Mouse (Mus musculus): ENCODE results near the gene Usp31.

The Usp31 gene

GRCm38 (mm10) chr7:121707073-121707667 lies at the start of gene Usp31:
TSS of gene Usp31 (minus strand) at chr7:121707253.
- DNase-seq (ENCODE audit: low spot score), result peak; percentile 93

DNA sequence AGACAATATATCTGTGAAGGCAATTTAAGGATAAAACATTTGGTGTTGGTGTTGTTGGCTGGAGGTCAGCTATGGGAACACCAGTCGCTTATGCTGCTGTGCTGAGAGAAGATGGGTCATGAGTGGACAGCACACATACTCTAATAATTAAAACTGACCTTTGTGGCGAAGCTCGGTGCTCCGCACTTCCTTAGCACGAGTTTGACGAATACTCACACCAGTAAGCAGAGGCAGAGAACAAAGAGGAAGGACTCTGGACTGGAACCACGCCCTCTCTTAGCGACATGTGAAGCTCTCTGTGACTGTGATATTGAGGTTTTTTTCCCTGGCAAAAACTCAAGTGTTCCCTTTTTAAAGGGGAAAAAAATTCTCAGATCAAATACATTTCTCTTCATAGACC lies 47.7 kb upstream of the Usp31 start:
- DNase-seq (ENCODE audit: low spot score), result no peak

DNA sequence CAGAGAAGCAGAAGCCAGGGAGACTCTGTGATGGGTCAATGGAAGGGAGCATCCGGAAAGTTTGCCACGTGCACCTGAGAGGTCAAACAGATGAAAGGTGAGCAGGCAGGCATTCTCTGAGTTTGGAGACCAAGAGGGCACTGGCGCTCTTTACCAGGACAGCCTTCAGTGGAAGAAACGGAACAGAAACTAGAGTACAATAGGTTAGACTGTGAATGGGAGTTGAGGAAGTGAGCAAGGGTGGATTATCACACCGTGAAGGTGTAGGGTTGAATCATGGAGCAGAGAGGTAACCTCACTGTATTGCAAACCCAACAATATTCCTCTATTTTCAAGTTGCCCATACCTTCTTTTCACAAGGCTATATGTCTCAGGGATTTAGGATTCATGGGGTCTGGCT lies 43.2 kb upstream of the Usp31 start:
- no peak for DNase-seq (ENCODE audit: low spot score)

DNA sequence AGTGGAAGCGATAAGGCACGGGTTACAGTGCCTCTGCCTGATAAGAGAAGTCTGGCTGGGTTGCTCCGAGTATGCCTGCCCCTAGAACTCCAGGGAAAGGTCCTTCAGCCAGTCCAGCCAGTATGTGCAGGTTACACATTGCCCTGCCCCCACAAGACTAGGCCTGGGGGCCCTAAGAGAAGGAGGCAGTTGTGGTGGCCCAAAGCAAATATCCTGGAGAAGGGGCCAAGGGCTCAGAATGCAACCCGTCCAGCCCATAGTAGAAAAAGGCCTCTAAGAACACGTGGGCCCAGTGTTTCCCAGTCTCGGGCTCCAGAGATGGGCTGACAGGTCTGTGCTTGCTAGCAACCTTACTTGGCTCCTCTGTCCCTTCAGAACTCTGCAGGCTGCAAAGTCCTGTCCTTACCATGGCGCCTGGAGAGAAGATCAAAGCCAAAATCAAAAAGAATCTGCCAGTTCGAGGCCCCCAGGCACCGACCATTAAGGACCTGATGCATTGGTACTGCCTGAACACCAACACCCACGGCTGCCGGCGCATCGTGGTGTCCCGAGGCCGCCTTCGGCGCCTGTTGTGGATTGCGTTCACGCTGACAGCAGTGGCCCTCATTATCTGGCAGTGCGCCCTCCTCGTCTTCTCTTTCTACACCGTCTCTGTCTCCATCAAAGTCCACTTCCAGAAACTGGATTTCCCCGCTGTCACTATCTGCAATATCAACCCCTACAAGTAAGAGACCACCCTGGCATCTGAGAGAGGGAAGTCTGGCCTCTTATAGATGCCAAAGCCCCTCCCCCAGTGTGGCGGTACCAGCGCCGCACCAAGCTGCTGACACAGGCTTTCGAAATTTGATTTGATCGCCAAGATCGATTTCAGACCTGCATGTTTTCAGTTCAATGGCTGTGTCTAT lies 30.7 kb upstream of the Usp31 start:
- DNase-seq (ENCODE audit: low spot score), result no peak

- DNase-seq (ENCODE audit: low spot score), result peak; percentile 79
These were observed 27.2 kb upstream of the Usp31 start, which contains the start of gene Scnn1g for GRCm38 (mm10) chr7:121734171-121734831. TSS of gene Scnn1g (plus strand) at chr7:121734479.

- DNase-seq (ENCODE audit: low spot score), result peak; percentile 51
These were observed 23.2 kb upstream of the Usp31 start for GRCm38 (mm10) chr7:121730225-121730624.

- no peak for DNase-seq (ENCODE audit: low spot score)
These were observed 10.0 kb upstream of the Usp31 start for GRCm38 (mm10) chr7:121717031-121717430.

- no peak for DNase-seq (ENCODE audit: low spot score)
These were observed 4.1 kb upstream of the Usp31 start for GRCm38 (mm10) chr7:121711171-121711570.

- peak; percentile 20 for DNase-seq (ENCODE audit: low spot score)
These were observed 511 bp downstream of the Usp31 start for GRCm38 (mm10) chr7:121706411-121707072.

- DNase-seq (ENCODE audit: low spot score), result no peak
These were observed 2.0 kb downstream of the Usp31 start for GRCm38 (mm10) chr7:121705051-121705450.

- no peak for DNase-seq (ENCODE audit: low spot score)
These were observed 5.1 kb downstream of the Usp31 start for GRCm38 (mm10) chr7:121701983-121702382.

DNA sequence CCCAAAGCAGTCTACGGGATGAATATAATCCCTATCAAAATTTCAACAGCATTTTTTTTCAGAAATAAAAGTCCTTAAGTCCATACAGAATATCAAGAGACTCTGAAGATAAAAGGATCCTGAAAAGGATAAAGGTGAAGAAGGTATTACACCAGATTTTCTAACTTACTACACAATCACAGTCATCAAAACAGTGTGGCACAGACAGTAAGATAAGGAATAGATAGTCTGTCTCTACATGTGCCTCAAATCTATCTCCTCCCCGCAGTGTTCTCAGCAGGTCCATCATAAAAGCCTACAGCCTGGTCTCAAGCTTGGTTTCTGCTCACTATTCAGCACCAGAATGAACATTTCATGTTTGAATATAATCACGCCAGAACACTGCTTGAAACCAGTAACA lies 6.6 kb downstream of the Usp31 start:
- no peak for DNase-seq (ENCODE audit: low spot score)

- DNase-seq (ENCODE audit: low spot score), result no peak
These were observed 7.8 kb downstream of the Usp31 start for GRCm38 (mm10) chr7:121699218-121699617.

DNA sequence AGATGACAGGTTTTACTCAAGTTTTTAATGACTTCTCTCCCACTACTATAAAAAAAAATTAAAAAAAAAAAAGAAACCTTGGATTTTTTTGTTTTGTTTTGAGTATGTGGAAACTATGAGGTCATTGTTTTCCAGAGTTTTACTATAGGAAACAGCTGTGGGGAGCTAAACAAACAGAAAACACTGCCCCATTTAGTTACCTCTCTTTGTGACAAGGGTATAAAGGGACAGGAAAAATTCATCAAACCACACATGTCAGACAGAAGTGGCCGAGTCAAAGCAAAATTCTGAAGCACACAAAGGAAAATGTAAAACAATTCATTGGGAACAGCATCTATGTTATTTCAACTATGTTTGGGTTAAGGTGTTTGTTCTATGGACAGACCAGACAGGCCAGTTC lies 9.5 kb downstream of the Usp31 start:
- no peak for DNase-seq (ENCODE audit: low spot score)

- no peak for DNase-seq (ENCODE audit: low spot score)
These were observed 9.9 kb downstream of the Usp31 start for GRCm38 (mm10) chr7:121697170-121697569.

GRCm38 (mm10) chr7:121691803-121692202 lies 15.2 kb downstream of the Usp31 start:
- no peak for DNase-seq (ENCODE audit: low spot score)

- DNase-seq (ENCODE audit: low spot score), result no peak
These were observed 17.7 kb downstream of the Usp31 start for GRCm38 (mm10) chr7:121689338-121689737.

- DNase-seq (ENCODE audit: low spot score), result no peak
These were observed 21.7 kb downstream of the Usp31 start for GRCm38 (mm10) chr7:121685140-121685984.

GRCm38 (mm10) chr7:121681191-121681590 lies 25.9 kb downstream of the Usp31 start:
- no peak for DNase-seq (ENCODE audit: low spot score)

DNA sequence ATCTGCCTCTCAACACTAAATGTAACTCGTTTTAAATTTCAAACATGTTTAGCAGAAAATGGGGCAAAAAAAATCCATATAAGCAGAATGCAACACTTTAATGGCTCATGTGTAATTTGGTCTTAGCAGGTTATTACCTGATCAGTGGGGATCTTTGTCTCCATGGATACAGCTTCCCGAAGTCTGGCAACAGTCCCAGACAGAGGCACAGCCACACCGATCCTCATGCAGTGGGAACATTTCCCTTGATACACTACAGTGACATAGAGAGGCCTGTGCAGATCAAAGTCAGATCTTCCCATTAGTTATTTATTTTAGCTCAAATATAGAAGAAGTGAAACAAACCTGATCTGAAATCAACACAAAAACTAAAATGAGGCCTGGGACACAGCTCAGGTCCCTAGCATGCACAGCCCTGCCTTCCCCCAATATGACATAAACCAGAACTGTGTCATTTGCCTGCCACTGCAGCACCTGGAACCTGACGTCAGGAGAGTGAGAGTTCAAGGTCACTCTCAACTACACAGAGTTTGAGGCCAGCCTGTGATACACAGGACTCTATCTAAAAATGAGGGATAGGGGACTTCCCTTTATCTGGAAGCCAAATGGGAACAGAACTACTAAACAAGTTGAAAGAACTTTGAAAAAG lies 29.8 kb downstream of the Usp31 start:
- DNase-seq (ENCODE audit: low spot score), result no peak

DNA sequence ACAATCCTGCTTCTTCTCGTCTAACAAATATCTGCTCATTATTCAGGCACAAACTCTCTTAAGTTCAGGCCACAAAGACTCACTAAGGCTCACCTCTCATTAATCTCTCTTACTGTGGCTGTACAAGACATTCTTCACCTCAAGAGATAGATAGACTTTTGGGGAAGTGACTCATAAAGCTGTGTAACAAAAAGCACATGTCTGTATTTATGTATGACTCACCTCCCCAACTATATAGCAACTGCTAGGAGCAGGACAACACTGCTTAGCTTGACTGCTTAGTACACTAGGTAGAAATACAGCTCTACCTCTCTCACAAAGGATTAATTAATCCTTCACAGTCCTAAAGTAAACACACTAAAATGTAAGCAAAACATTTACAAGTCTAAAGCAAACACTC lies 46.3 kb downstream of the Usp31 start:
- DNase-seq (ENCODE audit: low spot score), result no peak
